Mouse (Mus musculus): ENCODE measurements around the gene Agap1. TPM values are rescaled to one million over a fixed set of nuclear protein-coding genes. Genes with fewer than 3 reads are reported as not detected.

Gene Agap1
- polyA plus RNA-seq, 1 experiment from 2014 or later = 21.3 TPM

GRCm38 (mm10) chr1:89656643-89657321 lies 202.2 kb downstream of the Agap1 start:
- DNase-seq = peak; percentile 84
- H3K4me2 ChIP-seq = peak overlapping the region; percentile 13; the same call in 1 of the 2 replicates
- TF ChIP-seq CTCF (IDR thresholded peaks at IDR 0.05; ENCODE audit: low read depth) = no peak
- 22% methylated on average over 11 of the region's 11 CpGs for WGBS
- no peaks in the 10 kb centered on the region for H3K9me3 ChIP-seq (ENCODE audit: low read depth, low read length)
- H3K9ac ChIP-seq = no peak overlapping the region
- no peaks in the 10 kb centered on the region for H3K36me3 ChIP-seq (ENCODE audit: insufficient read depth)
- H3K27me3 ChIP-seq (ENCODE audit: insufficient read depth, low read length) = no peaks in the 10 kb centered on the region
- peak overlapping the region; percentile 13; the same call in 1 of the 2 replicates for H3K27ac ChIP-seq (ENCODE audit: low read depth)
- ATAC-seq (ENCODE audit: insufficient read depth) = peak; percentile 65
- H3K4me3 ChIP-seq (ENCODE audit: low read depth, low read length) = no peak overlapping the region
- 0 out of 2 replicates have a peak, but pooled peaks cover 7% of the 10 kb centered on the region for H3K4me1 ChIP-seq (ENCODE audit: insufficient read depth)

GRCm38 (mm10) chr1:89660804-89661203 lies 206.2 kb downstream of the Agap1 start:
- no peak overlapping the region for H3K4me3 ChIP-seq (ENCODE audit: low read depth, low read length)
- no peak overlapping the region for H3K27ac ChIP-seq (ENCODE audit: low read depth)
- WGBS = 76% methylated on average over 4 of the region's 4 CpGs
- H3K4me2 ChIP-seq = no peak overlapping the region
- H3K27me3 ChIP-seq (ENCODE audit: insufficient read depth, low read length) = no peaks in the 10 kb centered on the region
- H3K36me3 ChIP-seq (ENCODE audit: insufficient read depth) = peaks cover 14% of the 10 kb centered on the region
- H3K9me3 ChIP-seq (ENCODE audit: low read depth, low read length) = no peaks in the 10 kb centered on the region
- ATAC-seq (ENCODE audit: insufficient read depth) = no peak
- DNase-seq = no peak
- 0 out of 2 replicates have a peak, but pooled peaks cover 7% of the 10 kb centered on the region for H3K4me1 ChIP-seq (ENCODE audit: insufficient read depth)
- no peak overlapping the region for H3K9ac ChIP-seq
- TF ChIP-seq CTCF (IDR thresholded peaks at IDR 0.05; ENCODE audit: low read depth) = no peak

GRCm38 (mm10) chr1:89666154-89666553 lies 211.5 kb downstream of the Agap1 start:
- no peaks in the 10 kb centered on the region for H3K27me3 ChIP-seq (ENCODE audit: insufficient read depth, low read length)

GRCm38 (mm10) chr1:89667387-89667786 lies 212.8 kb downstream of the Agap1 start:
- H3K36me3 ChIP-seq (ENCODE audit: insufficient read depth) = peaks cover 43% of the 10 kb centered on the region
- DNase-seq (peak; percentile 56), ATAC-seq (ENCODE audit: insufficient read depth) (no peak)
- H3K9me3 ChIP-seq (ENCODE audit: low read depth, low read length) = no peaks in the 10 kb centered on the region
- H3K27me3 ChIP-seq (ENCODE audit: insufficient read depth, low read length) = no peaks in the 10 kb centered on the region
- WGBS = 76% methylated on average over 7 of the region's 7 CpGs
- H3K4me1 ChIP-seq (ENCODE audit: insufficient read depth) = no peaks in the 10 kb centered on the region
- no peak overlapping the region for H3K4me3 ChIP-seq (ENCODE audit: low read depth, low read length)
- H3K9ac ChIP-seq = no peak overlapping the region
- H3K27ac ChIP-seq (ENCODE audit: low read depth) = no peak overlapping the region
- peak; percentile 43 for TF ChIP-seq CTCF (IDR thresholded peaks at IDR 0.05; ENCODE audit: low read depth)
- H3K4me2 ChIP-seq = no peak overlapping the region

More at GRCm38 (mm10) chr1:89666154-89666553, 211.5 kb downstream of the Agap1 start:
- 85% methylated on average over 5 of the region's 5 CpGs for WGBS
- Histone ChIP-seq H3K4me3 (ENCODE audit: low read depth, low read length) (no peak overlapping the region), H3K9me3 (ENCODE audit: low read depth, low read length) (no peaks in the 10 kb centered on the region), H3K4me2 (no peak overlapping the region), H3K9ac (no peak overlapping the region), H3K27ac (ENCODE audit: low read depth) (no peak overlapping the region), H3K36me3 (ENCODE audit: insufficient read depth) (peaks cover 30% of the 10 kb centered on the region), H3K4me1 (ENCODE audit: insufficient read depth) (no peaks in the 10 kb centered on the region)
- no peak for TF ChIP-seq CTCF (IDR thresholded peaks at IDR 0.05; ENCODE audit: low read depth)
- DNase-seq = no peak
- ATAC-seq (ENCODE audit: insufficient read depth) = no peak

GRCm38 (mm10) chr1:89668635-89669034 lies 214.0 kb downstream of the Agap1 start:
- peaks cover 54% of the 10 kb centered on the region for H3K36me3 ChIP-seq (ENCODE audit: insufficient read depth)

GRCm38 (mm10) chr1:89671110-89671787 lies 216.6 kb downstream of the Agap1 start:
- no peak overlapping the region for H3K27ac ChIP-seq (ENCODE audit: low read depth)
- H3K27me3 ChIP-seq (ENCODE audit: insufficient read depth, low read length) = no peaks in the 10 kb centered on the region
- no peak overlapping the region for H3K4me3 ChIP-seq (ENCODE audit: low read depth, low read length)
- H3K36me3 ChIP-seq (ENCODE audit: insufficient read depth) = peaks cover 50% of the 10 kb centered on the region
- H3K9ac ChIP-seq = no peak overlapping the region
- 89% methylated on average over 26 of the region's 26 CpGs for WGBS
- no peak for TF ChIP-seq CTCF (IDR thresholded peaks at IDR 0.05; ENCODE audit: low read depth)
- no peak overlapping the region for H3K4me2 ChIP-seq
- DNase-seq (no peak), ATAC-seq (ENCODE audit: insufficient read depth) (no peak)
- no peaks in the 10 kb centered on the region for H3K9me3 ChIP-seq (ENCODE audit: low read depth, low read length)
- no peaks in the 10 kb centered on the region for H3K4me1 ChIP-seq (ENCODE audit: insufficient read depth)

More at GRCm38 (mm10) chr1:89668635-89669034, 214.0 kb downstream of the Agap1 start:
- WGBS = 66% methylated on average over 9 of the region's 9 CpGs
- ATAC-seq (ENCODE audit: insufficient read depth) (no peak), DNase-seq (no peak)
- Histone ChIP-seq H3K9ac (no peak overlapping the region), H3K9me3 (ENCODE audit: low read depth, low read length) (no peaks in the 10 kb centered on the region), H3K4me2 (no peak overlapping the region), H3K4me3 (ENCODE audit: low read depth, low read length) (no peak overlapping the region), H3K27ac (ENCODE audit: low read depth) (no peak overlapping the region), H3K4me1 (ENCODE audit: insufficient read depth) (no peaks in the 10 kb centered on the region), H3K27me3 (ENCODE audit: insufficient read depth, low read length) (no peaks in the 10 kb centered on the region)
- TF ChIP-seq CTCF (IDR thresholded peaks at IDR 0.05; ENCODE audit: low read depth) = no peak

- no peak overlapping the region; the same call in 1 of the 2 replicates for H3K27ac ChIP-seq (ENCODE audit: low read depth)
Observed at GRCm38 (mm10) chr1:89673071-89673470, 218.5 kb downstream of the Agap1 start.

More at GRCm38 (mm10) chr1:89673071-89673470, 218.5 kb downstream of the Agap1 start:
- Histone ChIP-seq H3K4me2 (no peak overlapping the region), H3K9ac (no peak overlapping the region), H3K9me3 (ENCODE audit: low read depth, low read length) (no peaks in the 10 kb centered on the region), H3K4me3 (ENCODE audit: low read depth, low read length) (no peak overlapping the region), H3K36me3 (ENCODE audit: insufficient read depth) (peaks cover 55% of the 10 kb centered on the region), H3K27me3 (ENCODE audit: insufficient read depth, low read length) (no peaks in the 10 kb centered on the region), H3K4me1 (ENCODE audit: insufficient read depth) (no peaks in the 10 kb centered on the region)
- ATAC-seq (ENCODE audit: insufficient read depth) (peak; percentile 82; the same call in 1 of the 2 replicates), DNase-seq (peak; percentile 39)
- TF ChIP-seq CTCF (IDR thresholded peaks at IDR 0.05; ENCODE audit: low read depth) = peak; percentile 50
- 65% methylated on average over 6 of the region's 6 CpGs for WGBS

All from lung, embryonic 14.5 days (tissue).